Mouse (Mus musculus) stomach, embryonic 15.5 days (tissue): ENCODE measurements at regions not wholly inside any gene's neighbourhood (a gene's known extent, or its start where the extent isn't known, plus 50 kb on each side); places are given as distances from the start of the nearest gene placed in this dataset.

Source experiments
- ATAC-seq: fragments of 200-750 bp; cut with Nextera tagmentation; 2 replicates; pipeline ENCODE4 v1.8.0; 2017; ENCODE audit warnings: low read depth, moderate number of reproducible peaks, moderate TSS enrichment; ENCODE audit not compliant: insufficient read depth, low FRiP score
- H3K27ac ChIP-seq: fragments of 300-500 bp; sonication (generic); 2 replicates; pipeline ENCODE4 v1.5.1; 2015; ENCODE audit warnings: mild to moderate bottlenecking, inconsistent platforms
- H3K27me3 ChIP-seq: fragments of 300-500 bp; sonication (generic); replicated peaks from 2 replicates; pipeline ENCODE4 v1.6.1; 2015; ENCODE audit warnings: inconsistent platforms
- H3K36me3 ChIP-seq: fragments of 300-500 bp; sonication (generic); 2 replicates; pipeline ENCODE4 v1.6.1; 2015; ENCODE audit warnings: inconsistent platforms
- H3K4me1 ChIP-seq: fragments of 300-500 bp; sonication (generic); 2 replicates; pipeline ENCODE4 v1.6.1; 2015; ENCODE audit warnings: inconsistent platforms
- H3K4me2 ChIP-seq: fragments of 300-500 bp; sonication (generic); 2 replicates; pipeline ENCODE4 v1.6.1; 2015; ENCODE audit warnings: mild to moderate bottlenecking, inconsistent platforms
- H3K4me3 ChIP-seq: fragments of 300-500 bp; sonication (generic); replicated peaks from 2 replicates; pipeline ENCODE4 v1.5.1; 2015; ENCODE audit warnings: inconsistent platforms
- H3K9ac ChIP-seq: fragments of 300-500 bp; sonication (generic); 2 replicates; pipeline ENCODE4 v1.6.1; 2015; ENCODE audit warnings: inconsistent platforms
- H3K9me3 ChIP-seq: fragments of 300-500 bp; sonication (generic); 2 replicates; pipeline ENCODE4 v1.6.1; 2016; ENCODE audit warnings: inconsistent platforms
- WGBS: fragments of 180-500 bp; shearing (Covaris S2); methylation state at CpG from one replicate; pipeline ENCODE4 v1.1.7; 2015; 5-methylcytosine and 5-hydroxymethylcytosine counted together

GRCm38 (mm10) chr14:58656935-58657238 lies 485.8 kb downstream of the 1700129C05Rik start:
- ATAC-seq = no peak
- no peak overlapping the region for H3K9ac ChIP-seq
- H3K9me3 ChIP-seq = no peaks in the 10 kb centered on the region
- no peak overlapping the region for H3K27ac ChIP-seq
- 4% methylated on average over 1 of the region's 1 CpGs for WGBS
- no peaks in the 10 kb centered on the region for H3K36me3 ChIP-seq
- H3K27me3 ChIP-seq = no peaks in the 10 kb centered on the region
- no peak overlapping the region for H3K4me2 ChIP-seq
- H3K4me3 ChIP-seq = no peak overlapping the region
- no peaks in the 10 kb centered on the region for H3K4me1 ChIP-seq

- no peak overlapping the region for H3K4me3 ChIP-seq
- H3K4me1 ChIP-seq = no peaks in the 10 kb centered on the region
- H3K27me3 ChIP-seq = no peaks in the 10 kb centered on the region
- H3K4me2 ChIP-seq = no peak overlapping the region
- 39% methylated on average over 4 of the region's 4 CpGs for WGBS
- no peak for ATAC-seq
- H3K9ac ChIP-seq = no peak overlapping the region
- H3K36me3 ChIP-seq = no peaks in the 10 kb centered on the region
- H3K27ac ChIP-seq = no peak overlapping the region
- H3K9me3 ChIP-seq = no peaks in the 10 kb centered on the region
Measured at GRCm38 (mm10) chr14:58656212-58656934, 486.3 kb downstream of the 1700129C05Rik start.

- no peaks in the 10 kb centered on the region for H3K9me3 ChIP-seq
- no peaks in the 10 kb centered on the region for H3K36me3 ChIP-seq
- no peak overlapping the region for H3K4me2 ChIP-seq
- H3K4me1 ChIP-seq = no peaks in the 10 kb centered on the region
- WGBS = 91% methylated on average over 1 of the region's 1 CpGs
- no peak overlapping the region for H3K4me3 ChIP-seq
- H3K27me3 ChIP-seq = no peaks in the 10 kb centered on the region
- ATAC-seq = no peak
- H3K9ac ChIP-seq = no peak overlapping the region
- H3K27ac ChIP-seq = no peak overlapping the region
Measured at GRCm38 (mm10) chr14:58653026-58653425, 489.7 kb downstream of the 1700129C05Rik start.

GRCm38 (mm10) chr14:58652004-58652403 lies 490.7 kb downstream of the 1700129C05Rik start:
- Histone ChIP-seq H3K4me3 (no peak overlapping the region), H3K4me2 (no peak overlapping the region), H3K4me1 (no peaks in the 10 kb centered on the region), H3K27me3 (no peaks in the 10 kb centered on the region), H3K36me3 (no peaks in the 10 kb centered on the region), H3K27ac (no peak overlapping the region), H3K9ac (no peak overlapping the region), H3K9me3 (no peaks in the 10 kb centered on the region)
- ATAC-seq = no peak
- WGBS = 74% methylated on average over 3 of the region's 3 CpGs

GRCm38 (mm10) chr14:58651210-58651609 lies 491.5 kb downstream of the 1700129C05Rik start:
- Histone ChIP-seq H3K27ac (no peak overlapping the region), H3K4me1 (no peaks in the 10 kb centered on the region), H3K36me3 (no peaks in the 10 kb centered on the region), H3K4me2 (no peak overlapping the region), H3K9ac (no peak overlapping the region), H3K4me3 (no peak overlapping the region), H3K27me3 (no peaks in the 10 kb centered on the region), H3K9me3 (no peaks in the 10 kb centered on the region)
- ATAC-seq = no peak
- WGBS = 30% methylated on average over 6 of the region's 6 CpGs

- 76% methylated on average over 7 of the region's 7 CpGs for WGBS
- no peak overlapping the region for H3K27ac ChIP-seq
- H3K4me3 ChIP-seq = no peak overlapping the region
- no peak overlapping the region for H3K4me2 ChIP-seq
- no peaks in the 10 kb centered on the region for H3K27me3 ChIP-seq
- no peaks in the 10 kb centered on the region for H3K4me1 ChIP-seq
- H3K9ac ChIP-seq = no peak overlapping the region
- no peaks in the 10 kb centered on the region for H3K36me3 ChIP-seq
- no peaks in the 10 kb centered on the region for H3K9me3 ChIP-seq
- ATAC-seq = no peak
Measured at GRCm38 (mm10) chr14:58638337-58638696, 504.4 kb downstream of the 1700129C05Rik start.

GRCm38 (mm10) chr14:58637405-58638336 lies 505.0 kb downstream of the 1700129C05Rik start:
- Histone ChIP-seq H3K27me3 (no peaks in the 10 kb centered on the region), H3K9ac (no peak overlapping the region), H3K9me3 (no peaks in the 10 kb centered on the region), H3K27ac (no peak overlapping the region), H3K36me3 (no peaks in the 10 kb centered on the region), H3K4me3 (no peak overlapping the region), H3K4me2 (no peak overlapping the region), H3K4me1 (no peaks in the 10 kb centered on the region)
- no peak for ATAC-seq
- whole genome bisulfite sequencing = 80% methylated on average over 13 of the region's 13 CpGs

GRCm38 (mm10) chr14:58631221-58631620 lies 511.5 kb downstream of the 1700129C05Rik start:
- no peaks in the 10 kb centered on the region for H3K27me3 ChIP-seq
- no peak overlapping the region for H3K27ac ChIP-seq
- no peak overlapping the region for H3K4me3 ChIP-seq
- no peaks in the 10 kb centered on the region for H3K9me3 ChIP-seq
- ATAC-seq = peak; percentile 66
- H3K36me3 ChIP-seq = no peaks in the 10 kb centered on the region
- no peak overlapping the region for H3K4me2 ChIP-seq
- H3K4me1 ChIP-seq = no peaks in the 10 kb centered on the region
- 43% methylated on average over 9 of the region's 9 CpGs for WGBS
- H3K9ac ChIP-seq = no peak overlapping the region

- 88% methylated on average over 2 of the region's 2 CpGs for WGBS
- ATAC-seq = no peak
- Histone ChIP-seq H3K27me3 (no peaks in the 10 kb centered on the region), H3K36me3 (no peaks in the 10 kb centered on the region), H3K4me3 (no peak overlapping the region), H3K4me2 (no peak overlapping the region), H3K4me1 (no peaks in the 10 kb centered on the region), H3K27ac (no peak overlapping the region), H3K9ac (no peak overlapping the region), H3K9me3 (no peaks in the 10 kb centered on the region)
Measured at GRCm38 (mm10) chr14:58628266-58628665, 514.4 kb downstream of the 1700129C05Rik start.

GRCm38 (mm10) chr14:58626506-58627256 lies 516.0 kb downstream of the 1700129C05Rik start:
- no peaks in the 10 kb centered on the region for H3K4me1 ChIP-seq
- ATAC-seq = no peak
- no peak overlapping the region for H3K4me3 ChIP-seq
- WGBS = 44% methylated on average over 5 of the region's 5 CpGs
- H3K36me3 ChIP-seq = no peaks in the 10 kb centered on the region
- H3K27me3 ChIP-seq = no peaks in the 10 kb centered on the region
- no peak overlapping the region for H3K27ac ChIP-seq
- no peak overlapping the region for H3K9ac ChIP-seq
- no peaks in the 10 kb centered on the region for H3K9me3 ChIP-seq
- no peak overlapping the region for H3K4me2 ChIP-seq

GRCm38 (mm10) chr14:58620186-58620585 lies 522.5 kb downstream of the 1700129C05Rik start:
- no peak overlapping the region for H3K4me2 ChIP-seq
- no peaks in the 10 kb centered on the region for H3K27me3 ChIP-seq
- no peak overlapping the region for H3K9ac ChIP-seq
- no peaks in the 10 kb centered on the region for H3K4me1 ChIP-seq
- no peaks in the 10 kb centered on the region for H3K9me3 ChIP-seq
- ATAC-seq = no peak
- H3K27ac ChIP-seq = no peak overlapping the region
- 86% methylated on average over 2 of the region's 2 CpGs for WGBS
- no peak overlapping the region for H3K4me3 ChIP-seq
- H3K36me3 ChIP-seq = no peaks in the 10 kb centered on the region

- H3K27me3 ChIP-seq = no peaks in the 10 kb centered on the region
- H3K27ac ChIP-seq = no peak overlapping the region
- no peak overlapping the region for H3K9ac ChIP-seq
- no peak for ATAC-seq
- H3K36me3 ChIP-seq = no peaks in the 10 kb centered on the region
- H3K4me3 ChIP-seq = no peak overlapping the region
- 33% methylated on average over 10 of the region's 10 CpGs for WGBS
- H3K9me3 ChIP-seq = no peaks in the 10 kb centered on the region
- H3K4me1 ChIP-seq = no peaks in the 10 kb centered on the region
- no peak overlapping the region for H3K4me2 ChIP-seq
Measured at GRCm38 (mm10) chr14:58617656-58618055, 525.0 kb downstream of the 1700129C05Rik start.
